Mouse (Mus musculus): ENCODE results near the gene Hp.

DNA sequence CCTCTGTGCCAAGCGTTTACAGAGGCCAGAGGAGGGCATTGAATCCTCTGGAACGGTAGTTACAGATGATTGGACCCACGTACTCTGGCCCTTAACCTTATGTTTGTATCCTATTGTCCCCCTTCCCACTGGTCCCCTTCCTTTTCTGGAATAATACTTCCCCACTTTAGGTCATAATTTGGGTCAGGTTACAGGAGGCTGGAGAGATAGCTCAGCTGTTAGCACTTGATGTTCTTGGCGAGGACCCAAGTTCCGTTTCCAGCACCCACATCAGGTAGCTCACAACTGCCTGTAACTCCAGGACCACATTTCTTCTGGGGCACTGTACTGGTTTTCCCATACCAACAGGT is 30.2 kb upstream of the Hp start:
- TF ChIP-seq POLR2A (IDR thresholded peaks at IDR 0.05; ENCODE audit: borderline replicate concordance, control insufficient read depth, low read depth, low read length), result no peak
- no peak for TF ChIP-seq CTCF (IDR thresholded peaks at IDR 0.05; ENCODE audit: control insufficient read depth, insufficient read depth, low read length)

Data from bone marrow, adult 2 months (tissue).